Mouse (Mus musculus): Measurements from ENCODE around the gene Exoc4. TPM values are rescaled to one million over a fixed set of nuclear protein-coding genes. Genes with fewer than 3 reads are reported as not detected.

Gene Exoc4
- polyA plus RNA-seq, 1 experiment from 2014 or later: 40.5 TPM

- H3K27ac ChIP-seq (ENCODE audit: poor library complexity, severe bottlenecking): no peak overlapping the region
- no peaks in the 10 kb centered on the region for H3K27me3 ChIP-seq (replicated peaks)
- WGBS: 90% methylated on average over 5 of the region's 5 CpGs
- no peak for ATAC-seq (ENCODE audit: insufficient number of reproducible peaks, low FRiP score)
- no peaks in the 10 kb centered on the region for H3K9me3 ChIP-seq (replicated peaks)
- no peak overlapping the region for H3K4me2 ChIP-seq
- H3K4me1 ChIP-seq (replicated peaks): peaks cover 7% of the 10 kb centered on the region; the same call in 1 of the 2 replicates
- no peaks in the 10 kb centered on the region for H3K36me3 ChIP-seq
- no peak overlapping the region for H3K4me3 ChIP-seq
- no peak overlapping the region for H3K9ac ChIP-seq
These were observed 219.6 kb downstream of the Exoc4 start for GRCm38 (mm10) chr6:33468480-33468879.

- ATAC-seq (ENCODE audit: insufficient number of reproducible peaks, low FRiP score): no peak
- H3K27ac ChIP-seq (ENCODE audit: poor library complexity, severe bottlenecking): no peak overlapping the region
- no peaks in the 10 kb centered on the region for H3K36me3 ChIP-seq
- no peak overlapping the region for H3K4me2 ChIP-seq
- no peaks in the 10 kb centered on the region for H3K27me3 ChIP-seq (replicated peaks)
- H3K9ac ChIP-seq: no peak overlapping the region
- H3K9me3 ChIP-seq (replicated peaks): no peaks in the 10 kb centered on the region
- WGBS: 77% methylated on average over 2 of the region's 2 CpGs
- no peak overlapping the region for H3K4me3 ChIP-seq
- H3K4me1 ChIP-seq (replicated peaks): no peaks in the 10 kb centered on the region
These were observed 227.2 kb downstream of the Exoc4 start for GRCm38 (mm10) chr6:33476134-33476533.

GRCm38 (mm10) chr6:33484568-33484967 is 235.7 kb downstream of the Exoc4 start:
- no peak for ATAC-seq (ENCODE audit: insufficient number of reproducible peaks, low FRiP score)
- H3K27ac ChIP-seq (ENCODE audit: poor library complexity, severe bottlenecking): no peak overlapping the region
- H3K4me1 ChIP-seq (replicated peaks): no peaks in the 10 kb centered on the region
- H3K36me3 ChIP-seq: no peaks in the 10 kb centered on the region
- 83% methylated on average over 9 of the region's 9 CpGs for WGBS
- no peaks in the 10 kb centered on the region for H3K27me3 ChIP-seq (replicated peaks)
- no peak overlapping the region for H3K9ac ChIP-seq
- H3K4me3 ChIP-seq: no peak overlapping the region
- no peak overlapping the region for H3K4me2 ChIP-seq
- no peaks in the 10 kb centered on the region for H3K9me3 ChIP-seq (replicated peaks)

GRCm38 (mm10) chr6:33489788-33490187 is 240.9 kb downstream of the Exoc4 start:
- Histone ChIP-seq H3K36me3 (no peaks in the 10 kb centered on the region), H3K27me3 (replicated peaks) (no peaks in the 10 kb centered on the region), H3K27ac (ENCODE audit: poor library complexity, severe bottlenecking) (no peak overlapping the region), H3K9me3 (replicated peaks) (no peaks in the 10 kb centered on the region), H3K4me2 (no peak overlapping the region), H3K4me3 (no peak overlapping the region), H3K9ac (no peak overlapping the region), H3K4me1 (replicated peaks) (no peaks in the 10 kb centered on the region)
- no peak for ATAC-seq (ENCODE audit: insufficient number of reproducible peaks, low FRiP score)
- 89% methylated on average over 2 of the region's 2 CpGs for WGBS

- Histone ChIP-seq H3K9ac (no peak overlapping the region), H3K4me3 (no peak overlapping the region), H3K27me3 (replicated peaks) (no peaks in the 10 kb centered on the region), H3K4me2 (no peak overlapping the region), H3K4me1 (replicated peaks) (no peaks in the 10 kb centered on the region), H3K27ac (ENCODE audit: poor library complexity, severe bottlenecking) (no peak overlapping the region), H3K36me3 (peaks cover 6% of the 10 kb centered on the region), H3K9me3 (replicated peaks) (no peaks in the 10 kb centered on the region)
- WGBS: 85% methylated on average over 6 of the region's 6 CpGs
- ATAC-seq (ENCODE audit: insufficient number of reproducible peaks, low FRiP score): no peak
These were observed 247.4 kb downstream of the Exoc4 start for GRCm38 (mm10) chr6:33496141-33496855.

- Histone ChIP-seq H3K27ac (ENCODE audit: poor library complexity, severe bottlenecking) (no peak overlapping the region), H3K4me3 (no peak overlapping the region), H3K36me3 (peaks cover 6% of the 10 kb centered on the region), H3K9me3 (replicated peaks) (no peaks in the 10 kb centered on the region), H3K9ac (no peak overlapping the region), H3K27me3 (replicated peaks) (no peaks in the 10 kb centered on the region), H3K4me2 (no peak overlapping the region), H3K4me1 (replicated peaks) (no peaks in the 10 kb centered on the region)
- ATAC-seq (ENCODE audit: insufficient number of reproducible peaks, low FRiP score): no peak
These were observed 248.5 kb downstream of the Exoc4 start for GRCm38 (mm10) chr6:33497348-33497747.

GRCm38 (mm10) chr6:33502388-33502787 is 253.5 kb downstream of the Exoc4 start:
- ATAC-seq (ENCODE audit: insufficient number of reproducible peaks, low FRiP score): no peak
- Histone ChIP-seq H3K9ac (no peak overlapping the region), H3K27ac (ENCODE audit: poor library complexity, severe bottlenecking) (no peak overlapping the region), H3K27me3 (replicated peaks) (no peaks in the 10 kb centered on the region), H3K4me3 (no peak overlapping the region), H3K36me3 (peaks cover 6% of the 10 kb centered on the region), H3K9me3 (replicated peaks) (no peaks in the 10 kb centered on the region), H3K4me1 (replicated peaks) (no peaks in the 10 kb centered on the region), H3K4me2 (no peak overlapping the region)
- WGBS: 82% methylated on average over 4 of the region's 4 CpGs

GRCm38 (mm10) chr6:33503381-33503780 is 254.5 kb downstream of the Exoc4 start:
- no peak for ATAC-seq (ENCODE audit: insufficient number of reproducible peaks, low FRiP score)
- no peak overlapping the region for H3K27ac ChIP-seq (ENCODE audit: poor library complexity, severe bottlenecking)
- no peak overlapping the region for H3K4me3 ChIP-seq
- WGBS: 67% methylated on average over 3 of the region's 3 CpGs
- no peaks in the 10 kb centered on the region for H3K9me3 ChIP-seq (replicated peaks)
- no peak overlapping the region for H3K9ac ChIP-seq
- peaks cover 6% of the 10 kb centered on the region for H3K36me3 ChIP-seq
- no peaks in the 10 kb centered on the region for H3K4me1 ChIP-seq (replicated peaks)
- H3K27me3 ChIP-seq (replicated peaks): no peaks in the 10 kb centered on the region
- no peak overlapping the region for H3K4me2 ChIP-seq

GRCm38 (mm10) chr6:33507134-33507533 is 258.2 kb downstream of the Exoc4 start:
- H3K9me3 ChIP-seq (replicated peaks): no peaks in the 10 kb centered on the region
- H3K4me3 ChIP-seq: no peak overlapping the region
- no peaks in the 10 kb centered on the region for H3K36me3 ChIP-seq
- no peaks in the 10 kb centered on the region for H3K4me1 ChIP-seq (replicated peaks)
- no peak overlapping the region for H3K9ac ChIP-seq
- ATAC-seq (ENCODE audit: insufficient number of reproducible peaks, low FRiP score): no peak
- H3K4me2 ChIP-seq: no peak overlapping the region
- no peak overlapping the region for H3K27ac ChIP-seq (ENCODE audit: poor library complexity, severe bottlenecking)
- H3K27me3 ChIP-seq (replicated peaks): no peaks in the 10 kb centered on the region

GRCm38 (mm10) chr6:33515391-33515790 is 266.5 kb downstream of the Exoc4 start:
- no peaks in the 10 kb centered on the region for H3K9me3 ChIP-seq (replicated peaks)
- no peaks in the 10 kb centered on the region for H3K27me3 ChIP-seq (replicated peaks)
- H3K27ac ChIP-seq (ENCODE audit: poor library complexity, severe bottlenecking): no peak overlapping the region; the same call in 1 of the 2 replicates
- H3K36me3 ChIP-seq: no peaks in the 10 kb centered on the region
- no peak for ATAC-seq (ENCODE audit: insufficient number of reproducible peaks, low FRiP score)
- H3K4me2 ChIP-seq: no peak overlapping the region
- no peak overlapping the region for H3K9ac ChIP-seq
- 47% methylated on average over 4 of the region's 4 CpGs for WGBS
- no peak overlapping the region for H3K4me3 ChIP-seq
- peaks cover 11% of the 10 kb centered on the region; the same call in 1 of the 2 replicates for H3K4me1 ChIP-seq (replicated peaks)

- Histone ChIP-seq H3K4me2 (no peak overlapping the region), H3K36me3 (no peaks in the 10 kb centered on the region), H3K4me3 (no peak overlapping the region), H3K4me1 (replicated peaks) (peaks cover 11% of the 10 kb centered on the region; the same call in 1 of the 2 replicates), H3K9ac (no peak overlapping the region), H3K27me3 (replicated peaks) (no peaks in the 10 kb centered on the region), H3K27ac (ENCODE audit: poor library complexity, severe bottlenecking) (no peak overlapping the region), H3K9me3 (replicated peaks) (no peaks in the 10 kb centered on the region)
- ATAC-seq (ENCODE audit: insufficient number of reproducible peaks, low FRiP score): no peak
- 83% methylated on average over 6 of the region's 6 CpGs for WGBS
These were observed 267.9 kb downstream of the Exoc4 start for GRCm38 (mm10) chr6:33516798-33517197.

GRCm38 (mm10) chr6:33517890-33518410 is 269.1 kb downstream of the Exoc4 start:
- no peaks in the 10 kb centered on the region for H3K27me3 ChIP-seq (replicated peaks)

More at GRCm38 (mm10) chr6:33517890-33518410, 269.1 kb downstream of the Exoc4 start:
- no peak overlapping the region for H3K4me2 ChIP-seq
- WGBS: 37% methylated on average over 5 of the region's 5 CpGs
- H3K4me3 ChIP-seq: no peak overlapping the region
- H3K9ac ChIP-seq: no peak overlapping the region
- ATAC-seq (ENCODE audit: insufficient number of reproducible peaks, low FRiP score): no peak
- H3K4me1 ChIP-seq (replicated peaks): peaks cover 11% of the 10 kb centered on the region; the same call in 1 of the 2 replicates
- H3K9me3 ChIP-seq (replicated peaks): no peaks in the 10 kb centered on the region
- no peak overlapping the region for H3K27ac ChIP-seq (ENCODE audit: poor library complexity, severe bottlenecking)
- no peaks in the 10 kb centered on the region for H3K36me3 ChIP-seq
